Mouse (Mus musculus): ENCODE data around the gene Cacna2d2. TPM values are rescaled to one million over a fixed set of nuclear protein-coding genes. Genes with fewer than 3 reads are reported as not detected.
A peak's percentile ranks its signal among the peaks of the same experiment; 100 is the strongest.

Cacna2d2 gene
- under 1 TPM; 0.52 to 0.73 TPM for polyA plus RNA-seq (2017; shearing (Covaris generic))

DNA sequence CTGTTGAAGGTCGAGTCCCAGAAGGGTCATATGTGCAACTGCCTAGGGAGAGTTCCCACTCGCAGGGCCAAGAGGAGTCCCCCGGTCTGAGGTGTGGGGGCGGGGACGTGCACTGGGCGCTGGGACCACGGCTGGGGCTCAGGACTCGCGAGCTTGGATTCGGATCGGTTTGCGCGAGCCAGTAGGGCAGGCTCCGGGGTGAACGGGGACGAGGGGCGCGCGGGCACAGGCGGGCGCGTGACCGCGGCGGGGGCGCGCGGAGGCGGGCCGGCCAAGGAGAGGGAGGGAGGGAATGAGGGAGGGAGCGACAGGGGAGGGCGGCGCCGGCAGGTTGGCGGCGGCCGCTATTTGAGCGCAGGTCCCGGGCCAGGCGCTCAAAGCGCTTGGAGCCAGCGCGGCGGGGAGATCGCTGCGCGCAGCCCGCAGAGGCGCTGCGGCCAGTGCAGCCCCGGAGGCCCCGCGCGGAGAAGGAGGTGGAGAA, at the start of gene Cacna2d2:
Gene Cacna2d2 (plus strand): TSS at position 122 of the 481 bp plus-strand sequence.
- no peak for ATAC-seq

- ATAC-seq, result no peak
These were observed 44.6 kb upstream of the Cacna2d2 start for GRCm38 (mm10) chr9:107354826-107355225.

GRCm38 (mm10) chr9:107355870-107356765, 43.3 kb upstream of the Cacna2d2 start:
- peak; percentile 51 for ATAC-seq

DNA sequence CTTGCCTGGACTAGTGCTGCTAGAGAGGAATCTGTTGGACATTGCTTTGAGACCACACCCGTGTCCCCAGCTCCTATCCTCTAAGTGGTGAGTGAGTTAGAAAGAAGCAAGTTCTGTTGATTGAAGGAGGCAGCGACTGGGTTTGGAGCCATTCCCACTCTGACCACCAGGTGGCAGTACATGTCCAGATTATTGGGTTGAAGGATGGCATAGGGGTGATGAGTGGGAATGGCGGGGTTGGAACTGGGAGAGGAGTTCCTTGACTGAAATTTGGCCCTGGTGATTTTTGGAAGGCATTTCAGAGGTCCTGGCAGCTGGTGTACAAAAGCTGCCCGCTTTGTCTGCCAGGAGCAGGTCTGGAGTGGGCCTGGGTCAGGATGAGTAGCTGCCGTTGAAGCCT, 41.8 kb upstream of the Cacna2d2 start:
- no peak for ATAC-seq

- ATAC-seq, result no peak
These were observed 38.4 kb upstream of the Cacna2d2 start for GRCm38 (mm10) chr9:107360989-107361388.

DNA sequence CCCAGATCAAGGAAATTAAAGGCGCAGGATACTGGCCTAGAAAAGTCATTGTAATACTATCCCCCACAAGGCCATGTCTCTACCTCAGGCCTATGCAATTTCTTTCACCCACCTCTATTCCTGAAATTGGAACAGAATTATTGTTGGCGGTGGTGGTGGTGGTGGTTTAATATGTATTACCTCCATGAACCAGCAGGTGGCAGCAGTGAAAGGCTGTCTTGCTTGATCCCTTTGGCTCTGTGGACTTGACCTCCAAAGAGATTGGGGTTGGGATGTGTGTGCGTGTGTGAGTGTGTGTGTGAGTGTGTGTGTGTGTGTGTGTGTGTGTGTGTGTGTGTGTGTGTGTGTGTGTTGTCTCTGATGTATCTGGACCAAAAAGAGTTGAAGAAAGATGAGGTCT, 32.8 kb upstream of the Cacna2d2 start:
- no peak for ATAC-seq

- ATAC-seq, result no peak
These were observed 31.1 kb upstream of the Cacna2d2 start for GRCm38 (mm10) chr9:107368302-107368701.

GRCm38 (mm10) chr9:107369270-107370105, 29.9 kb upstream of the Cacna2d2 start:
- ATAC-seq, result no peak

DNA sequence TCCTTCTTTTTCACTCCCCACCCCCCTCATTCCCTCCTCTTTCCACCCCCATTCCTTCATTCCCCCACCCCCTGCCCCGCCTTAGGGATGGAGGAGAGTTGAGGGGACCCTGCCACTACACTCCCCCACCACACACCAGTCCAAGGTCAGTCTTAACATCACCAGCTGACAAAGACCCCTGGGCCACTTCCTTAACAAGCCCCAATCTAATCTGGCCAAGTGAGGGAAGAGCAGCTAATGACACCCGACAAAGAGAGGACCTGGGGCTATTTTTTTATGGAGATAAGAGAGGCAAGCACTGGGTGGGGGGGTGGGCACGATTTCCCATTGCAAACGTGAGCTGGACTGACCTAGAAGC, 29.3 kb upstream of the Cacna2d2 start:
- no peak for ATAC-seq

- no peak for ATAC-seq
These were observed 27.0 kb upstream of the Cacna2d2 start for GRCm38 (mm10) chr9:107372441-107372840.

DNA sequence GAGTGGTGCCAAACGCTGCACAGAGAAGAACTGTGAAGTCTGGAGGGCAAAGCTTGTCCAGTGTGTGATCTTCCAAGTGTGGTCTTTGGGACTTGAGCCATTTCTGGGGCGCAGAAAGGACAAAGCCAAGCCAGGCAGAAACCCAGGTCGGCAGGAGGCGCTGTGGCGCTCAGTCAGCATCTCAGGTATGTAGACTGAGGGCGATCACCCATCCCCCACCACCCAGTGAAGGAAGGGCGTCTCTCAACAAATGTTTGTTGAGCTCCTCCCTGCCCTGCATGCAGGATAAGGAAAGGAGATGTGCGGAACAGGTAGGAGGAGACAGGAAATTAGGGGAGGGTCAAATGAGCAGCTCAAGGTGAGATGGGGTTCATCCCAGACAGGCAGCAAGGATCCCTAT, 24.8 kb upstream of the Cacna2d2 start:
- ATAC-seq, result no peak

DNA sequence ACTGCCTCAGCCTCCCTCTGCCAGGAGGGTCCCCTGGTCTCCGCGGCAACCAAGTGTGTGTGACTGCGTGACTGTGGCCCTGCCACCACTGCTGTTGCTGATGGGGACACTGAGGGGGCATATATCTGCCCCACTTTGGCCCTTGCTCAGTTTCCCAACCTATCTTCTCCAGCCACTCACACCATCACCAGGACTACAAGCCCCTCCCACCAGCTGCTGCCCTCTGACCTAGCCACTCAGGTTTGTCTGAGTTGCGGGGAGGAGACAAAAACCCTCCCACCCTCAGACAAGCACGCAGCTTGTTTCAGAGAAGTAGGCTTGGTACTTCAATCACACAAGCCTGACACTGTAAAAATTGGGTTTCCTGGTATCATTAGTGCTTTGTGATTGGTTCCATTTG, 24.0 kb upstream of the Cacna2d2 start:
- no peak for ATAC-seq

- no peak for ATAC-seq
These were observed 21.4 kb upstream of the Cacna2d2 start for GRCm38 (mm10) chr9:107377961-107378512.

- no peak for ATAC-seq
These were observed 17.7 kb upstream of the Cacna2d2 start for GRCm38 (mm10) chr9:107381723-107382122.

DNA sequence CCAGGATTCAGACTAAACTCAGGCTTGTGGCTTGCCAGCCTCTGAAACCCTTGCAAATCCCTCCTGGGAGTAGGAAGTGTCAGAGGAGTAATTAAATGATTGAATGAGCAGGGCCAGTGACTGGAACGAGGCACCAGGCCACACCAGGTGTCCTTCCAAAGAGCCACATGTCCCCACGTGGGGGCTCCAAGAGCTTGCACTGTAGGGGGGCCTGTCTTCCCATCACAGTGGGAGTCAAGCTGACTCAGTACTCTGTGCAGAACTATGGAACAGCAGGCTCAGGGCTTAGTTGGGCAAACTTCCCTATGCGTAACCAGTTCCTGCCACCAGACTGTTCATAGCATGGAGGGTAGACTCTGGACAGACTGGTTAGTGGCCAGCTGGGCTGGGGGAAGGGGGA, 15.0 kb upstream of the Cacna2d2 start:
- ATAC-seq, result no peak

- no peak for ATAC-seq
These were observed 12.7 kb upstream of the Cacna2d2 start for GRCm38 (mm10) chr9:107386722-107387121.

- no peak for ATAC-seq
These were observed 11.7 kb upstream of the Cacna2d2 start for GRCm38 (mm10) chr9:107387708-107388107.

- no peak for ATAC-seq
These were observed 11.1 kb upstream of the Cacna2d2 start for GRCm38 (mm10) chr9:107388263-107388662.

DNA sequence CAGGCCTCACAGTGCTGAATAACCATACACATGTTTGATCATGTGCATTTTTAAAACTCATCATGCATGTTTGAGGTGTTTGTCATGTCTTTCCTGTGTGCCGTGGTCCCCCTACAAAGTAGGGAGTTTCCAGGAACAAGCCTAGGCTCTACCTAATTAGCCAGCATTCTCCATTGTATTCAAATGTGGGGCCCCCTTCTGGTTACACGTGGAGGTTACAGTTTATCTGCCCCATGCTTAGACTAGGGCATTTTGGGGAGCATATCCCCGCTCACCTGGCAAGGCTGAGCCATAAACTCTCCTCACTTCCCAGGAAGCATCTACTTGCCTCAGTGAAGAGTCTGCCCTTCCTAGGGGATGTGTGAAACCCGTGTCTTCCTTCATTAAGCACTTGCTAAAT, 3.0 kb upstream of the Cacna2d2 start:
- no peak for ATAC-seq

DNA sequence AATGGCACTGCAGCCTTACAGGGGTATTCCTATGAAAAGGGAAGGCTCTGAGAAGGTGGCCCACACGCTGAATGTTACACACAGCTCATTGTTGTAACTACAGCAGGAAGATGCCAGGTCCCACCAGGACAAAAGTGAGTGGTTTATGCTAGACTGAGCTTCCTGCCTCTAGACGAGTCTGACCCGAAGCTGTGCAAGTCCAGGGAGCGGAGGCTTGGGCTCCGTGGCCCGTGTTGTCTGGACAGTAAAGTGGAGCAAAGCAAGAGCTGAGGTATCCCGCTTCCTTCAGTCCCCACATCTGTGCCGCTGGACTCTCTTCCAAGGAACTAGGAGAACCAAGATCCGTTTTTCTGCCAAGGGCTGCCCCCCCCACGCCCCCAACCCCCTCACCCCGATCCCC, 444 bp upstream of the Cacna2d2 start:
- ATAC-seq, result no peak

DNA sequence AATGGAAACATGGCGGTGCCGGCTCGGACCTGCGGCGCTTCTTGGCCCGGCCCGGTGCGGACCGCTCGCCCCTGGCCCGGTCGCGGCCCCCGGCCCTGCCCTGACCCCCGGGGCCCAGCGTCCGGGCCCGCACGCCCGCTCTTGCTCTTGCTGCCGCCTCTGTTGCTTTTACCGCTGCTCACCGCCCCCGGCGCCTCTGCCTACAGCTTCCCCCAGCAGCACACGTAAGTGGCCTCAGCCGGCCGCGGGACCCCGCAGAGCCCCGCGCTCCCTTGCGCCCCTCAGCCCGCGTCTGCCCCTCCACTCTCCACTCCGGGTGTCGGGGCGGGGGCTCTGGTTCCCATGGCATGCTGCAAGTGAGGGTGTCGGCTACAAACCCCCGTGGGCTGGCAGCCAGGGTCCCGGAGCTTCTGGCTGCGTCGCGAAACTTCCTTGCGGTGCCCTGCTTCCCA, 674 bp downstream of the Cacna2d2 start:
- no peak for ATAC-seq

DNA sequence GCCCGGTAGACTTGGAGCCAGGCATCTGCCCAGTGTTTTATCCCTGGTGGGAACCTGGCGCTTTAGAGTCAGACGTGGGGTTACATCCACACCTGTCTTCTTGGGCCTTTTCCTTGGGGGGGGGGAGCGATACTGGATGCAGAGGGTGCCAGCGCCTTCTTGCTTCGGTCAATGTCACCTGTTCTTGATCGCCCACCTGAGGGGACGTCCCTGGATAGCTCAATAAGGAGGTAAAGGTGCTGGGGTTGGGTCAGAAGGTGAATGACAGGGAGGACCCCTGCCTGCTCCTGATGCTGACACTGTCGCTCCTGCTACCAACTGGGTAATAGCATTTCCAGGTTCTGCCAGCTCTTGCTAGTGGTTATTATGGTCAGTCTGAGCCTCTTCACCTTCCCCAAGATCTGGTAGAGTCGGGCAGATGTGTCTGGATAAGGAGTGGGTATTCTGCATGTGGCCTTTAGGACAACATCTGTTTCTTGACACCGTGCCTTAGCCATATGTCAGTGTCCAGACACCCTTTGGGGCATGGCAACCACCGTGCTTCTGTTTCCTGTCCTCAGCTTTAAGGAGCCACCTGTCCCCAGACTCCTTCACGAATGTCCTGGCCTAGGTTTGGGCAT, 1.4 kb downstream of the Cacna2d2 start:
- no peak for ATAC-seq

DNA sequence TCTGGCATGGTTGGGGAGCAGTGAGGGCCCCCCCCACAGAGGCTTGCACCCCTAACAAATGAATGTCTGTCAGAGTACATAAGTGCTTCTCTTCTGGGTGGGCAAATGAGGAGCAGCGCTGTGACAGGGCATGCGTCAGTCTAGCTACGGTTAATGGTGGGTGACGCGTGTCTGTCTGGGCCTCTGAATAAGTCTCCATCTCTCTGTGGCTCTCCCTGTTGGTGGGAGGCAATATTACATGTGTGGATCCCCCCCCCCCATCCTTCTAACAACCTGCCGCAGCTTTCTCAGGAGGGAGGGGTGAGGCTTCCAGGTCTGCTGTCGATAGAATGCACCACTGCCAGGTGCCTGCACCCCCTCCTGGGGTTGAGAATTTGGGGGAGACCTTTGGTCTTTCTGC, 3.7 kb downstream of the Cacna2d2 start:
- no peak for ATAC-seq

All from CD4-positive, CD25-positive, alpha-beta regulatory T cell, adult 4 months (primary cell).